Mouse (Mus musculus) liver, adult 2 months (tissue): Measurements from ENCODE around the gene Prkca.

Source experiments
- CTCF ChIP-seq: fragments of 200-500 bp; IDR thresholded peaks from 2 replicates; pipeline ENCODE4 v1.5.1; 2011; ENCODE audit warnings: low read depth, low read length, control low read depth
- POLR2A ChIP-seq: fragments of 200-500 bp; IDR thresholded peaks from 2 replicates; pipeline ENCODE4 v1.6.1; 2011; ENCODE audit warnings: low read length, control low read depth; ENCODE audit not compliant: insufficient read depth; ENCODE audit errors: extremely low read depth

DNA sequence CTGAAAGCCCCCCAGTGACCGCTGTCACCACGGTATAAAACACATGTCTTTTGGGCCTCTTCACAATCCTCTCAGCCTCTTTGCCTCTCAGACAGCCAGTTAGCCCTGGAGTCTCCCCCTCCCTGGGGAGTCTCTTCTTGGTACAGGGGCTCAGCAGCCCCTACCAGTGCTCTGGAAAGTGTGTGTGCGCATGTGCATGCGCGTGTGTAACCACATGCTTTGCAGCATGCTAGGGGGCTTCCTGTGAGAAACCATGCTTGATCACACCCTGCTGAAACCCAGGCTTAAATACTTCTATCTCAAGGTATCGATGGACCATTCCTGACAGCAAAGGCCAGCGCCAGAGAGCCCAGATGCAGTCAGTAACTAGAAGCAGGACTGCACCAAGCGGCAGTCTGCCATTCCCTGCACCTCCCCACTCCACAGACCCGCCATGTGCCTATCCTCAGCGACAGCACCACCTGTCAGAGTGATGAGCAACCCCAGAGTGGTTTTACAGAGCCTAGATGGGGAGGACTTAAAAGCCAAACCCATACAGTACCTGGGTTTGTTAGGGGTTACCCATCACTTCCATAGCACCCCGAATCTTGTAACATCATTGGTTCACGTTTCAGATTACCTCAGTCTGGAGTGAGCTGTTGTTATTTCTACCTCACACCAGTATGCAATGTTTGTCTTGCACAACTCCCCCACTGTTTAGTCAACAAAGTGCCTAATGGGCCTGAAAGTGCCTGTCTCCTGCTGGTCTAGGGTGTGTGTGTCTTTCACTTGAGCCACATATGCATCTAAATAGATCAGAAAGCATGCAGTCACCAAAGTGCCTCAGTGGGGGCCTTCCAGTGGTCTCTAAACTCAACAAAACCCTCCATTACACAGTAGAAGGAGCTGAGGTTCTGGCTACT is 75.1 kb downstream of the Prkca start:
- TF ChIP-seq CTCF, result no peak
- no peak for TF ChIP-seq POLR2A
